Mouse (Mus musculus) spleen, postnatal 14 days (tissue): Measurements from ENCODE around the gene Cmtr1.
"Not testable (repeated sequence)": the region's sequence is repeated elsewhere in the genome, so short reads cannot be mapped to it uniquely, and the experiment has no call there.

Experiments
- DNase-seq, 2 experiments: peaks; one replicate each; pipeline ENCODE4 v3.0.0; 2021 to 2022; ENCODE audit warnings: low spot score in 2 of 2

The Cmtr1 gene

DNA sequence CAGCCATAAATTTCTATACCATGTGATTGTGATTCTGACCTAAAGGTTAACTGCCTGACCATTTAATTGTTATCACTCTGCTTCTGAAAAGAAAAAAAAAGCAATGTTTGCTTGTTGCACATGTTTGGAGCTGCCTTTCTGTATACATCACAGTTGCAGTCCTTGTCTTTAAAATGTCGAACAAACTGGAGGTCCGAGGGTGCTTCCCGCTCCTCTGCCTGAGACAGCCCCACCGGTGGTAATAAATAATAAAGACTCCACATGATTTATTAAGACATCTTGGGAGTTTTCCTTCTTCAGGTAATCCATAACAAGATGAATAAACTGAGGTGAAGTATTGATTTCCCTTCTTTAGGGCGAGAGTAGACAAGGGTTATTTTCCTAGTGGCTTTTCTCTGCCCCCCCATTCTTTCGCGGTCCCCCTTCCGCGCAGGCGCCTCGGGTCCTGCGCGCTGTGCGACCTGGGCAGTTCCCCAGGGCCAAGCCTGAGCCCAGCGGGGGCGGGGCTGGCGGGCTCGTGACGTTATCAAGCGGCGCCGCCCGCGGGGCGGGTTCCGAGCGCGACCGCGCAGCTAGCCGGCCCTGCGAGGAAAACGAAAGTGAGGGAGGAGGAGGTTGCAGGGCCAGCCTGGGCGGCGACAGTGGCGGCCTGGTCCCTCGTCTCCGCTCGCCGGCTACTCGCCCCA lies at the start of gene Cmtr1:
Cmtr1 (plus strand) TSS at position 520 of the 686 bp plus-strand sequence.
- peak; percentile 97 to 99 for DNase-seq

DNA sequence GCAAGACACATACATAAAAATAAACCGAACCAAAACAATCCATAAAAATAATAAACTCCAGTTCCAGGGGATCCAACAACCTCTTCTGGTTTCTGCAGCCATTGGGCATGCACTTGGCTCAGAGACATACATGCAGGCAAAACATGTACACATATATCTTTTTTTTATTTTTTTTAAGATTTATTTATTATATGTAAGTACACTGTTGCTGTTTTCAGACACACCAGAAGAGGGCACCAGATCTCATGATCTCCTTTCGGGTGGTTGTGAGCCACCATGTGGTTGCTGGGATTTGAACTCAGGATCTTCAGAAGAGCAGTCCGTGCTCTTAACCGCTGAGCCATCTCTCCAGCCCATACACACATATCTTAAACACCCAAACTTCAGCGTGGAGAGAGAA lies 46.9 kb upstream of the Cmtr1 start:
- not testable (repeated sequence) for DNase-seq

DNA sequence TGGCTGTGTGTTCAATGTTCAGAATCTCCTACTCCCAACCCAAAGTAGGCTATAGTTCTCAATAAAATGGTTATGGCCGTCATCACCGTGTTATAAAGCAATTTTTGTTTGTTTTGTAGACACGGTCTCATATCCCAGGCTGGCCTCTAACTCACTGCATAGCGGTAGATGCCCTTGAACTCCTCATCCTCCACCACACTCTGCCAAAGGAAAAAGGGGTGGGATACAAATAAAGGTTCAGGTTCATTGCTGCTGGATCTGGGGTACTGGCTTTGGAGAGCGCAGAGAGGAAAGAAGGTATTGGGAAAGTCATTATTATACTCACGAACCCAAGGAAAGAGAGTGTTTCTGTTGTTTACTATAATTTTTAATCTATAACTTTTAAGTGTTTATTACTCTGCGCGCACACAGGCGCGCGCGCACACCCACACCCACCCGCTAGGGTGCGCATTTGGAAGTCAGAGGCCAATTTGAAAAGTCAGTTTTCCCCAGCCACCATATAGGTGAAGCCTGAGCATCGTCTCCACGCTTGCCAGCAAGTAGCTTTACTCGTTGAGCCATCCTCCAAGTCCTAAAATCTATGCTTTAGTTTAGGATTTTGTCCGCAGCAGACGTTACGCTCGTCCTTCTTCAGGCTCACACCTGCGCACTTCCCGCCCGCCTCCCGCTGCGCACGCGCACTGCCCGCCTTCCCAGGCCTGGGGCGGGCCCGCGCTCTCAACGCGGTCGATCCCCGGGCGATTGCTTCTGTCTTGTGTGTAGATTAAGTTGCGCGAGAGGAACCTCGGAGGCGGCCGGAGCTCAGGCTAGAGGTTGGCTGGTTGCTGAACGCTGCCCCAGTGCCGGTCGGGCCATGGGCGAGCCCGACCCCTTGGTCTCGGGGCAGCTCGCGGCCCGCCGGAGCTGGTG lies 46.0 kb upstream of the Cmtr1 start, which contains the start of the genes Rnf8 and Gm28043:
Rnf8 (plus strand) TSS at position 676 of the 909 bp plus-strand sequence.
Gm28043 (plus strand) TSS at position 762 of the 909 bp plus-strand sequence.
- DNase-seq: peak; percentile 90 to 92

- DNase-seq: no peak
Measured at GRCm38 (mm10) chr17:29615024-29615551, 45.3 kb upstream of the Cmtr1 start.

DNA sequence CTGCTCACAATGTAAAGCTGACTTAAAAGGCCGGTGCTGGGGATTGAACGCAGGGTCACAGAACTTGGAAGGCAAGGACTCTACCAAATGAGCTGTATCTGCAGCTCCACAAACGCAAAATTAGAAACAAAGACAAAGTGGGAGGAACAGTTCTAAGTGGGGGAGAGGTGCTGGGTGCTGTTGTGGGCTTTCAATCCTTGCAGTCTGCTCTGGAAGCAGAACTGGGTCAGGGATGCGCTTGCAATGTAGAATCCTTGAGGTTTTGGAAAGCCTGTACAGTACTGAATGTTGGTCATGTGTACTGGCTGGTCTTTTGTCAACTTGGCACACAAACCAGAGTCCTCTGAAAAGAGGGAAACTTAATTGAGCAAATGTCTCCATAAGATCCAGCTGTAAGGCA lies 44.8 kb upstream of the Cmtr1 start:
- no peak for DNase-seq

- DNase-seq: no peak
Measured at GRCm38 (mm10) chr17:29619231-29619630, 41.2 kb upstream of the Cmtr1 start.

DNA sequence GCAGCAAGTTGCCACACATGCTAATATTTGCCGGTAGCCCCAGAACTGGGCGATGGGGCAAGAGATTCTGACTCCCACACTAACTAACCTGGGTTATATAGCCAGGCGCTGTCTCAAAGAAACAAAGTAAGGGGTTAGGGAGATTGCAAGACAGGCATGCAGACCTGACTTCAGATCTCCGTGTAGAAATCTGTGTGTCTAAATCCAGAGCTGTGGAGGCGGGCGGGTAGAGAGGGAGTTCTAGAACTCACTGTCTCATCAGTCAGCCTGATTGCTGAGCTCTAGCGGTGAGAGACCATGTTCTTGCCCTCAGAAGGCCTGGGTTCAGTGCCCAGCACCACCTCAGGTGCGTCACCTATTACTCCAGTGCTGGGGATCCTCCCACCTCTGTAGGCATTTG lies 36.9 kb upstream of the Cmtr1 start:
- DNase-seq: no peak

- DNase-seq: no peak
Measured at GRCm38 (mm10) chr17:29627285-29627684, 33.1 kb upstream of the Cmtr1 start.

GRCm38 (mm10) chr17:29628946-29629345 lies 31.4 kb upstream of the Cmtr1 start:
- DNase-seq: no peak

GRCm38 (mm10) chr17:29629620-29630019 lies 30.8 kb upstream of the Cmtr1 start:
- DNase-seq: no peak

DNA sequence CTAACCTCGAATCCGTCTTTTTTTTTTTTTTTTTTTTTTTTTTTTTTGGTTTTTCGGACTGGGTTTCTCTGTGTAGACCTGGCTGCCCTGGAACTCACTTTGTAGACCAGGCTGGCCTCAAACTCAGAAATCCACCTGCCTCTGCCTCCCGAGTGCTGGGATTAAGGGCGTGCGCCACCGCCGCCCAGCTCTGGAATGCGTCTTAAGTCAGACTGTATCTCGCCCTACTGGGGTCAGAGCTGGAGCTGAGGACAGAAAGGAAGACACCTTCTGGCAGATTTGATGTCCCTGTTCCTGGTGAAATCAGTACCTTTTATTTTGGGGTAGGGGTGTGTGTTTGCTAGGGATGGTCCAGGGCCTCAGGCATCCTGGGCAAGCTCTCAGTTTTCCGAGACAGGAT lies 28.1 kb upstream of the Cmtr1 start:
- DNase-seq: no peak

DNA sequence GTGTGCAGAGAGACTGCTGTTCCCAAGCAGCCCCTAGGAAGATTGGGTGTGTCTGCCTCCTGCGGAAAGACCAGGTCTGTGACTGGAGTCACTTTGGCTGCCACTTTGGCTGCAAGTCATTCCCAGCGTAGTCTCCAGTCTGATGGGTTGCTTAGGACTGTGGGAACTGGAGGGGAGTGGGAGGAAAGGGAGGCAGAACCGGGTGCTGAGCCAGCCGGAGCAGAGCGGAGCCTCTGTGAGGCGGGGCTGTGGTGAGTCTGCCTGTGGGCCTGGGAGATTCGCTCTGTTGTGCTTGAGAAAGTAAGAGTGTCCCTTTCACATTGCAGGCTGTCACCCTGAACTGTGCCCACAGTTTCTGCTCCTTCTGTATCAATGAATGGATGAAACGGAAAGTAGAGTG lies 24.9 kb upstream of the Cmtr1 start:
- no peak for DNase-seq

GRCm38 (mm10) chr17:29636118-29636517 lies 24.3 kb upstream of the Cmtr1 start:
- peak in 1 of 2 experiments; percentile 21 for DNase-seq

GRCm38 (mm10) chr17:29637377-29637776 lies 23.0 kb upstream of the Cmtr1 start:
- no peak for DNase-seq

DNA sequence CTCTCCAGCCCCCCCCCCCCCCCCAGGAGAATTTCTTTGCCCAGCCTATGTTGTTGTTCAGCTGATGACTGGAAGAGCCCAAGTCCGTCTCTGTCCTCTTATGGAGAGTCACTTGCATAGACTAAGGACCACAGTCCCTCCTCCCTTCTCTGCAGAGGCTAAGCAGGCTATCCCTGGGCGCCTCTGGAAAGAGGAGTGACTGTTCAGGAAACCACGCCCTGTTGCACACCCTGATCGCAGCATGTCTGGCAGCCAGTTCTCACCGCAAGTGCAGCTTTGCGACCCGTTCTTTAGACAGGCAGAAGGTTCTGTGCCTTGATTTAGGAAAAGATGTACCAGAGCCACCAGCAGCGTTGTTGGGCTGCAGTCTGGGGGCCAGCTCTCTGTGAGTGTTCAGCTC lies 22.5 kb upstream of the Cmtr1 start:
- peak in 1 of 2 experiments; percentile 37 for DNase-seq

- DNase-seq: no peak
Measured at GRCm38 (mm10) chr17:29640971-29641370, 19.4 kb upstream of the Cmtr1 start.

- DNase-seq: no peak
Measured at GRCm38 (mm10) chr17:29642219-29642618, 18.2 kb upstream of the Cmtr1 start.

GRCm38 (mm10) chr17:29658249-29658648 lies 2.1 kb upstream of the Cmtr1 start:
- DNase-seq: no peak

DNA sequence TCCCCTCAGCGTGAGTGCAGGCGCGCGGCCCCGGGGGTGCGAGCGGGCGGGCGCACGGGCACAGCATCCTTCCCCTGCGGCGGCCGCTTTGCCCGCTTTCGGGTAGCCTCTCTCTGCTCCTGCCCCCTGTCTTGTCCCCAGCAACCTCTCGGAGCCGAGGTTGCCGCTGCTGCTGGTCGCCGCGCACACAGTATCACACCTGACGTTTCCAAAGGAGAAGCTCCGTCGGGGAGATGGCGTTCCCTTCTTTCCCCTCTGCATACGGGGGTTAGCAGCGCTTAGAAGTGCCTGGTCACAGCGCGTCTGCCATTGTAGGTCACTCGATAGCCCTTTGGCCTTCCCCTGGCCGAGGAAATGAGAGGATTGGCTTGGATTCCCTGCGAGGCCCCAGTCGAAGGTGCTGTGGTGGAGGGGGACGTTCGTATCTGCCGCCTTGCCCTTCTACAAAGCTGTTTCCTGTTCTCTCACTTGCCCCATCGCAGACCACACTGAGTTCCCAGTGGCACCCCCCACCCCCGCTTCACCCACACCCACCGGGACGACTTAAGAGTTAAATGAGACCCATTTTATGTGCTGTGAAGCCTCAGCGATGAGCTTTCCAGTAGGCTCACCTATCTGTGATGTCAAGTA lies 482 bp downstream of the Cmtr1 start:
- no peak for DNase-seq

DNA sequence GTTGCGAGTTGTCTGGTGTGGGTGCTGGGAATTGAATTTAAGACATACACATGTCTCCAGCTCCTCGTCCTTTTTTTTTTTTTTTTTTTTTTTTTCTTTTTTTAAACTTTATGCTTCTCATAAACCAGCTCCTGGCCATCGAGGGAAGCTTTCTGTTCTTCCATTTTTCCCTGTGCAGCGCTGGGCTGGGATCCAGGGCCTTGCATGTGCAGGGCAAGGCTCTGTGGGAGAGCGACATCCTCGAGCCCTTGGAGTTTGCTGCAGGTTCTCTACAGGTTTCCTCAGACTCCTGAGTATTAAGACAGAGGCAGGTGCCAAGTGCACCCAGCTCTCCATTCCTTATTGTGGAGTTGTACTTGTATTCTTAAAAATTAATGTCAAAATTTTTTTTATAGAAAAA lies 1.8 kb downstream of the Cmtr1 start:
- no peak for DNase-seq

DNA sequence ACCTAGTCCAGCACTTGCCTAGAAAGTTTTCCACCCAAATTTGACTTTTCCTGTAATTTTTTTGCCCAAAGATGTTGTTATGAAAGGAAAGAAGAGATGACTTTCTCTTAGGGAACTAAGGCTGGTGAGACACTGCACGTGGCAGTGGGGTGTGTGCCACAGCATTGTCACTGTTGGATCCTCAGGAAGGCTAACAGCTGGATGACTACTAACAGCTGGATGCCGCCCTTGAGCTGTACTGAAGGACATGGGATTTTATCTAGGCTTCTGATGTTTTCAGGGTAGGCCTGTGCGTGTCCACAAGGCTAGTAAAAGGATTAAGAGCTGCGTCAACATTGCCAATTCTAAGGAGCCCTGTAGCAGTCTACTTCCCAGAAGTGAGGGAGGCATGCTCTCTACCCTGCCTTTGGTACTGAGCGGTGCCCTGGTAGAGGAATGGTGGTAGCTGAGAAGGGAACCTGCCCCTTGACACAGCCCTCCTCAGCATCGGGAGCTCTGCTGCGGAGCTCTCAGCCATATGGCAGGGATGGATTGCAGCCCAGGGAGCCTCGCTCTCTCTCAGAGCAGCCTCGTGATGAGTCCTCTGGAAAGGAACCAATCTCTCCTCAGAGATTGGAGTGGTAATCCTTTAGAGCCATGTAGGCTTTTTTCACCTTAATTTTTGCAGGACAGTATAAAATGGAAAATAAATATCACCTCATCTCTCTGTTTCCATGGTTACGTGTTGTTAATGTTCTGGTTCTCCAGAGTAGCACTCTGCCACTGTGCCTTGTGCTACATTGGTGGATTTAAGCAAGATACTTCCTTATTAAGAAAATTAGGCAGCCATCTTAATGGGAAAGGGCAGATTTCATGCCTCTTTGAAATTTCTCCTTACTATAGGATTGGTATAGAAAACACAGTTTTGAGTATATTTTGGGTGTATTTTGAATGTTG lies 7.9 kb downstream of the Cmtr1 start:
- DNase-seq: no peak
